Comparison of ENCODE assay signal across 9 mouse cellular contexts in the genomic region with DNA sequence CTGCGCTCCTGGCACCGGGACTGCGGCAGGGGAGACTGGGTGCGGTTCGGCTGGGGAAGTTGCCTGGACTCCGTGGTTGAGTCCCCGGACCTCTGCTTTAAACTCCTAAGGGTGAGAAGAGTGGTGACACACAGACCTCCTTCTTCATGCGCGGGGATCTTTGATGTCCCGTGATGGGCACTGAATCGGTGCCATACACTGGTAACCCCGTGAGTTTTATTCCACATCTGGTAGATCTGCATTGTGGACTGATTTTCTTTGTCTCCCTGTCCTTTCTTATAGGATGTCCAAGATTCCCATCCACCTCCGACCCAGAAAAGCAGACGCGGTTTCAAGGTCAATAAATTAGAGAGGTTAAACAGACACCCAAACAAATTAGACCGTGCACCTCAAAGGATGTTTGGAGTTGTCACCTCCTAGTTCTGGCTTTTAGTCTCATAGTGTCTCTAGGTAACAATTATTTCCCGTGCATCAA. TPM values are rescaled to one million over a fixed set of nuclear protein-coding genes. Genes with fewer than 3 reads are reported as not detected.
A peak's percentile ranks its signal among the peaks of the same experiment; 100 is the strongest.
DNase-seq lines count a peak whose midpoint lies in the region; ATAC-seq lines count a peak whose summit lies in the region.
"Had no signal": no experiment of that assay in that cellular context is flagged by ENCODE, and none has a peak within 500 bp of the region (broad histone marks: within the 10 kb centered on the region; RNA-seq: fewer than 3 reads in every experiment).

No protein-coding gene starts in this region.

- no peak for ATAC-seq in lung, embryonic 16.5 days (ENCODE audit: low read depth)
- 0 out of 2 replicates have a peak, but pooled peaks have one; percentile 7 for ATAC-seq in forebrain, embryonic 11.5 days (replicated peaks; ENCODE audit: low FRiP score)
- no peak for ATAC-seq in limb, embryonic 11.5 days (ENCODE audit: insufficient number of reproducible peaks, low FRiP score, low TSS enrichment, low read depth)
- peak; percentile 43; the same call in 1 of the 2 replicates for ATAC-seq in neural tube, embryonic 15.5 days (ENCODE audit: low FRiP score)

- H3K36me3 ChIP-seq in lung, embryonic 16.5 days (ENCODE audit: control insufficient read depth, insufficient read depth, low read length), result no peaks in the 10 kb centered on the region
- no peaks in the 10 kb centered on the region for H3K36me3 ChIP-seq in forebrain, embryonic 11.5 days (ENCODE audit: control insufficient read depth, insufficient read depth, low read length)
- H3K36me3 ChIP-seq in limb, embryonic 11.5 days (ENCODE audit: control insufficient read depth, insufficient read depth, low read length), result no peaks in the 10 kb centered on the region
- H3K36me3 ChIP-seq in neural tube, embryonic 15.5 days, result no peaks in the 10 kb centered on the region

- H3K4me3 ChIP-seq in lung, embryonic 16.5 days (ENCODE audit: low read length), result peak overlapping the region; percentile 35
- H3K4me3 ChIP-seq in forebrain, embryonic 11.5 days (ENCODE audit: low read depth, low read length), result peak overlapping the region; percentile 37
- peak overlapping the region; percentile 39 for H3K4me3 ChIP-seq in limb, embryonic 11.5 days (ENCODE audit: low read depth, low read length)
- peak overlapping the region; percentile 56 for H3K4me3 ChIP-seq in neural tube, embryonic 15.5 days (replicated peaks)

- H3K9me3 ChIP-seq in lung, embryonic 16.5 days (ENCODE audit: control insufficient read depth, low read length), result no peaks in the 10 kb centered on the region
- no peaks in the 10 kb centered on the region for H3K9me3 ChIP-seq in forebrain, embryonic 11.5 days (ENCODE audit: control insufficient read depth, low read length)
- no peaks in the 10 kb centered on the region for H3K9me3 ChIP-seq in limb, embryonic 11.5 days (ENCODE audit: control insufficient read depth, low read length)
- H3K9me3 ChIP-seq in neural tube, embryonic 15.5 days (replicated peaks), result no peaks in the 10 kb centered on the region

- 2% methylated on average over 17 of the region's 17 CpGs for WGBS in lung, embryonic 16.5 days
- WGBS in forebrain, embryonic 11.5 days, result 3% methylated on average over 17 of the region's 17 CpGs
- WGBS in limb, embryonic 11.5 days, result 2% methylated on average over 17 of the region's 17 CpGs
- WGBS in neural tube, embryonic 15.5 days, result under 1% methylated on average over 17 of the region's 17 CpGs

- peaks cover 38% of the 10 kb centered on the region for H3K27me3 ChIP-seq in lung, embryonic 16.5 days (ENCODE audit: control insufficient read depth, insufficient read depth, low read depth, low read length)
- H3K27me3 ChIP-seq in forebrain, embryonic 11.5 days (ENCODE audit: control insufficient read depth, insufficient read depth, low read length), result peaks cover 39% of the 10 kb centered on the region
- H3K27me3 ChIP-seq in limb, embryonic 11.5 days (ENCODE audit: control insufficient read depth, insufficient read depth, low read length), result peaks cover 49% of the 10 kb centered on the region
- peaks cover 46% of the 10 kb centered on the region for H3K27me3 ChIP-seq in neural tube, embryonic 15.5 days (replicated peaks)

- no peak for DNase-seq in lung, postnatal 4 days
- no peak for DNase-seq in forebrain, embryonic 11.5 days (ENCODE audit: low spot score)
- no peak for DNase-seq in limb, embryonic 11.5 days (ENCODE audit: low spot score)
- no peak for DNase-seq in adrenal gland, postnatal 4 days (ENCODE audit: low spot score in 2 of 2)
- no peak for DNase-seq in kidney, postnatal 14 days
- no peak for DNase-seq in left cerebral cortex, adult 11 months (ENCODE audit: low spot score)
- DNase-seq: thymus, postnatal 25 days had no signal

- peak overlapping the region; percentile 32; the same call in 1 of the 2 replicates for H3K9ac ChIP-seq in lung, embryonic 16.5 days (ENCODE audit: low read length)
- H3K9ac ChIP-seq in forebrain, embryonic 11.5 days (ENCODE audit: low read length), result no peak overlapping the region
- H3K9ac ChIP-seq in limb, embryonic 11.5 days (ENCODE audit: low read length), result no peak overlapping the region; the same call in 1 of the 2 replicates
- H3K9ac ChIP-seq in neural tube, embryonic 15.5 days (replicated peaks), result peak overlapping the region; percentile 54

- H3K27ac ChIP-seq in lung, embryonic 16.5 days (ENCODE audit: low read length), result no peak overlapping the region
- no peak overlapping the region for H3K27ac ChIP-seq in forebrain, embryonic 11.5 days (ENCODE audit: low read depth, low read length)
- no peak overlapping the region for H3K27ac ChIP-seq in limb, embryonic 11.5 days (replicated peaks; ENCODE audit: low read depth, low read length)
- no peak overlapping the region for H3K27ac ChIP-seq in neural tube, embryonic 15.5 days (replicated peaks)

- peaks cover 5% of the 10 kb centered on the region; the same call in 1 of the 2 replicates for H3K4me1 ChIP-seq in lung, embryonic 16.5 days (replicated peaks; ENCODE audit: control insufficient read depth, insufficient read depth, low read length)
- no peaks in the 10 kb centered on the region for H3K4me1 ChIP-seq in forebrain, embryonic 11.5 days (replicated peaks; ENCODE audit: control insufficient read depth, insufficient read depth, low read length)
- 0 out of 2 replicates have a peak, but pooled peaks cover 4% of the 10 kb centered on the region for H3K4me1 ChIP-seq in limb, embryonic 11.5 days (ENCODE audit: control insufficient read depth, insufficient read depth, low read length)
- peaks cover 17% of the 10 kb centered on the region for H3K4me1 ChIP-seq in neural tube, embryonic 15.5 days

- H3K4me2 ChIP-seq in lung, embryonic 16.5 days (ENCODE audit: low read depth, low read length), result peak overlapping the region; percentile 57
- H3K4me2 ChIP-seq in forebrain, embryonic 11.5 days (ENCODE audit: low read depth, low read length, severe bottlenecking), result peak overlapping the region; percentile 70
- peak overlapping the region; percentile 83 for H3K4me2 ChIP-seq in limb, embryonic 11.5 days (ENCODE audit: low read depth, severe bottlenecking)
- peak overlapping the region; percentile 96 for H3K4me2 ChIP-seq in neural tube, embryonic 15.5 days

RNA-seq across cellular contexts. Expression of gene Flt3, which starts 0.3 kb away (rescaled TPM):
- 0.18 and 0.20 TPM in 2 replicates for polyA plus RNA-seq in lung, embryonic 16.5 days (2015; fragmentation: Nextera tagmentation; extraction: Ambion mirVana)
- polyA plus RNA-seq in forebrain, embryonic 11.5 days (2014; fragmentation: Nextera tagmentation; extraction: Ambion mirVana), result 0.08 TPM in 1 of 2 replicates, not detected in the other
- 0.08 and 0.27 TPM in 2 replicates for polyA plus RNA-seq in limb, embryonic 11.5 days (2014; fragmentation: Nextera tagmentation; extraction: Ambion mirVana)
- polyA plus RNA-seq in neural tube, embryonic 15.5 days (2015; fragmentation: Nextera tagmentation; extraction: Ambion mirVana), result 2.4 and 2.6 TPM in 2 replicates
- total RNA-seq in adrenal gland, postnatal 4 days (2021), result under 1 TPM; 0.20 to 0.31 TPM

RNA-seq across cellular contexts. Expression of gene Pan3, which starts 29.4 kb away (rescaled TPM):
- polyA plus RNA-seq in lung, embryonic 16.5 days (2015; fragmentation: Nextera tagmentation; extraction: Ambion mirVana), result 71.6 and 75.6 TPM in 2 replicates
- polyA plus RNA-seq in forebrain, embryonic 11.5 days (2014; fragmentation: Nextera tagmentation; extraction: Ambion mirVana), result 57.9 and 59.3 TPM in 2 replicates
- 53.2 and 53.7 TPM in 2 replicates for polyA plus RNA-seq in limb, embryonic 11.5 days (2014; fragmentation: Nextera tagmentation; extraction: Ambion mirVana)
- polyA plus RNA-seq in neural tube, embryonic 15.5 days (2015; fragmentation: Nextera tagmentation; extraction: Ambion mirVana), result 61.5 and 61.6 TPM in 2 replicates
- 100 to 1,000 TPM; 149 to 151 TPM for total RNA-seq in adrenal gland, postnatal 4 days (2021)

Comparison
In these comparisons a context has a peak if more than half of its experiments do, and no peak if none do; other contexts are left out.
1. ATAC-seq: peak in forebrain, embryonic 11.5 days (single experiment) and neural tube, embryonic 15.5 days (single experiment); none in lung, embryonic 16.5 days (single experiment) and limb, embryonic 11.5 days (single experiment).
2. H3K9ac ChIP-seq: peak in lung, embryonic 16.5 days (single experiment) and neural tube, embryonic 15.5 days (single experiment); none in forebrain, embryonic 11.5 days (single experiment) and limb, embryonic 11.5 days (single experiment).
3. Peak in every context shown above with its lines, with median percentiles within 50 percentile points of each other: H3K4me2 ChIP-seq and H3K4me3 ChIP-seq.